Mouse (Mus musculus) heart, adult 2 months (tissue): ENCODE results near the gene Plod2. TPM values are rescaled to one million over a fixed set of nuclear protein-coding genes. Genes with fewer than 3 reads are reported as not detected.

Source experiments
- DNase-seq, 2 experiments: peaks; one replicate each; pipeline ENCODE4 v3.0.0; 2021
- H3K27ac ChIP-seq: fragments of 200-600 bp; 2 replicates; pipeline ENCODE4 v1.8.1; 2022
- H3K27me3 ChIP-seq: fragments of 200-500 bp; 2 replicates; pipeline ENCODE4 v1.6.1; 2012; ENCODE audit warnings: mild to moderate bottlenecking, low read length, inconsistent platforms, mixed read lengths; ENCODE audit not compliant: control insufficient read depth, insufficient read depth
- H3K36me3 ChIP-seq: fragments of 200-500 bp; 2 replicates; pipeline ENCODE4 v1.6.1; 2012; ENCODE audit warnings: low read length, inconsistent platforms; ENCODE audit not compliant: control insufficient read depth, insufficient read depth
- H3K4me1 ChIP-seq: fragments of 200-500 bp; 2 replicates; pipeline ENCODE4 v1.6.1; 2011; ENCODE audit warnings: low read length; ENCODE audit not compliant: control insufficient read depth, insufficient read depth
- H3K4me3 ChIP-seq: fragments of 200-600 bp; 2 replicates; pipeline ENCODE4 v1.8.1; 2022
- H3K79me2 ChIP-seq: fragments of 200-500 bp; replicated peaks from 2 replicates; pipeline ENCODE4 v1.6.1; 2012; ENCODE audit warnings: mild to moderate bottlenecking, inconsistent platforms, low read length, moderate library complexity, mixed read lengths; ENCODE audit not compliant: control insufficient read depth, insufficient read depth
- H3K9ac ChIP-seq: fragments of 200-500 bp; 2 replicates; pipeline ENCODE4 v1.6.1; 2012; ENCODE audit warnings: low read depth, mild to moderate bottlenecking, control low read depth, inconsistent platforms, low read length, mixed read lengths
- CTCF ChIP-seq: fragments of 200-600 bp; IDR thresholded peaks from 2 replicates; pipeline ENCODE4 v1.8.1; 2022; ENCODE audit warnings: antibody characterized with exemption, mild to moderate bottlenecking, moderate library complexity
- EP300 ChIP-seq: fragments of 200-500 bp; IDR thresholded peaks from 2 replicates; pipeline ENCODE4 v1.6.1; 2011; ENCODE audit warnings: low read depth, low read length, control low read depth; ENCODE audit not compliant: insufficient read depth
- POLR2A ChIP-seq: fragments of 200-500 bp; IDR thresholded peaks from 2 replicates; pipeline ENCODE4 v1.6.1; 2011; ENCODE audit warnings: mild to moderate bottlenecking, low read depth, low read length, control low read depth; ENCODE audit not compliant: insufficient read depth
- WGBS: fragments of 180-500 bp; shearing (Covaris S2); methylation state at CpG from one replicate; pipeline ENCODE4 v1.1.7; 2018; 5-methylcytosine and 5-hydroxymethylcytosine counted together
- intact Hi-C: fragments of 180-260 bp; cut with DNase I; formaldehyde crosslinking; loops from one replicate; pipeline ENCODE4 v1.15.1; 2025
- long read RNA-seq: library from polyadenylated mRNA; stranded (forward); transcript quantifications from one replicate; pipeline ENCODE4 v2.0.0, GENCODE M21; 2021
- polyA plus RNA-seq: library from polyadenylated mRNA; depleted of rRNA; stranded (reverse); fragments of >200 nt; gene quantifications from 2 replicates; pipeline ENCODE4 v1.2.3, GENCODE M21; 2012; rRNA removed
- total RNA-seq, 2 experiments: library from RNA; stranded (reverse); gene quantifications; 2 replicates each; pipeline ENCODE4 v1.2.3; 2021

Gene Plod2
- 10 to 100 TPM; 15.8 to 18.9 TPM for total RNA-seq
- polyA plus RNA-seq, result 7.7 and 18.7 TPM in 2 replicates
- long read RNA-seq, transcript Plod2-203 (20 exons, 3,663 nt), result major isoform, 20 of 26 reads
- long read RNA-seq, partial matches to known transcripts, result 1 of 26 reads
- long read RNA-seq, other reads (novel, unspliced or antisense), result 3 of 26 reads

DNA sequence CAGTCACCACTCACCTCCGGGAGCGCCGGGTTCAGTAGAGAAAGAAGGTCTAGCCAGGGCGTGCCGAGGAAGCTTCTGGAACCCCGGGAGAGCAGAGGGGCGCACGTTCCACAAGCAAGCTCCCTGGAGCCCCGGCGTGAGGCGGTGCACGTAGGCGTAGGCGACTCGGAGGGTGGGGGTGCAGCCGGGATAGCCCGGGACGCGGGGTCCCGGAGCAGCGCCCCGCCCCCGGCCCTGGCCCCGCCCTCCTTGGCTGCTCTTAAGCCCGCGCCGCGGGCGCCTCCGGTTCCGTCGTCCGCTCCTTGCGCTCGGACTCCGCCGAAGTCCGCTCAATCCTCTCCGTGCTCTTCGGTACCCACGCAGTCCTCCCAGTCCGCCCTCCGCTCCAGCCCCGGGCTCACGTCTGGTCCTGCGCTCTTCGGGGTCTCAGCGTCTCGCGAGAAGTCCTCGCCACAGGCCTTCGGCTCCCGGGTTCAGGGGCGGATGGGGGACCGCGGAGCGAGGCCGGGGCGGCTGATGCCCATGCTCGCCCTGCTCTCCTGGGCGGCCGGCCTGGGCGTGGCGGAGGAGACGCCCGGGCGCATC, at the start of gene Plod2:
TSS of gene Plod2 (plus strand) at position 247 of the 585 bp plus-strand sequence.
- DNase-seq, result peak; percentile 89 to 90
- H3K36me3 ChIP-seq, result peaks cover 8% of the 10 kb centered on the region
- no peaks in the 10 kb centered on the region for H3K79me2 ChIP-seq
- peak within 1 kb of the TSS; percentile 62 for H3K9ac ChIP-seq
- peak within 1 kb of the TSS; percentile 89 for H3K4me3 ChIP-seq
- under 1% methylated on average over 49 of the region's 67 CpGs for WGBS
- peak within 1 kb of the TSS; percentile 94 for H3K27ac ChIP-seq
- H3K4me1 ChIP-seq, result peaks cover 5% of the 10 kb centered on the region
- TF ChIP-seq CTCF (no peak), POLR2A (peak; percentile 87)
- intact Hi-C loops, result loop anchor here (2.0 to 10.0 kb wide), 5 partner anchors 43 to 325 kb away; partner anchors contain the start of genes Plscr2 and Plscr4
- no peaks in the 10 kb centered on the region for H3K27me3 ChIP-seq

- Histone ChIP-seq H3K27me3 (no peaks in the 10 kb centered on the region), H3K27ac (no peak overlapping the region), H3K36me3 (no peaks in the 10 kb centered on the region), H3K9ac (no peak overlapping the region), H3K4me3 (no peak overlapping the region), H3K79me2 (no peaks in the 10 kb centered on the region), H3K4me1 (no peaks in the 10 kb centered on the region)
- TF ChIP-seq POLR2A, result no peak
- TF ChIP-seq EP300, result 0 out of 2 replicates have a peak, but pooled peaks have one; percentile 81
- TF ChIP-seq CTCF, result peak; percentile 91
- WGBS, result 36% methylated on average over 12 of the region's 12 CpGs
- DNase-seq, result peak; percentile 71 to 90
- intact Hi-C loops, result loop anchor here (1.0 to 5.0 kb wide), 5 partner anchors 43 to 379 kb away; partner anchors contain the start of gene Plod2
These were observed 42.2 kb upstream of the Plod2 start for GRCm38 (mm10) chr9:92499710-92500410.

DNA sequence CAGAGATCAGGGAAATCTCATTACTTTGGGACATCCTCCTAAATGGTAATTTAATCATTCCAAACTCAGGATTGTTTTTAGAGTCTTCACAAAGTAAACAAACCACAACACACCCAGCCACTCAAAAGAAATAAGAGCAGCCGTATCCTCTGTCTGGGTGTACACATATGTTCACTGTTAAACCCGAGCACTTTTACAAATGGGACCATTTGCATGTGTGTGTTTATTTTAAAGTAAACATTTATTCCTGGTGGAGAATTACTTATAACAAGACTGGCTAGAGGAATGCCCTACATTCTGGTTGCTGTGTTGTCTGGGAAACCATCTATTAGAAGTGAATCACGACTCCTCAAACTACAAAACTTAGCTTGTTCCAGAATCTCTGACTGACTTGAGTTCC, 37.8 kb upstream of the Plod2 start:
- Histone ChIP-seq H3K27me3 (no peaks in the 10 kb centered on the region), H3K4me3 (no peak overlapping the region), H3K27ac (no peak overlapping the region), H3K4me1 (no peaks in the 10 kb centered on the region), H3K36me3 (no peaks in the 10 kb centered on the region), H3K9ac (no peak overlapping the region), H3K79me2 (no peaks in the 10 kb centered on the region)
- intact Hi-C loops, result no loop called here
- TF ChIP-seq CTCF (no peak), POLR2A (no peak), EP300 (no peak)
- WGBS, result 72% methylated on average over 3 of the region's 3 CpGs
- DNase-seq, result no peak

GRCm38 (mm10) chr9:92504889-92505288, 37.1 kb upstream of the Plod2 start:
- DNase-seq, result no peak
- Histone ChIP-seq H3K27ac (no peak overlapping the region), H3K79me2 (no peaks in the 10 kb centered on the region), H3K4me3 (no peak overlapping the region), H3K4me1 (no peaks in the 10 kb centered on the region), H3K9ac (no peak overlapping the region), H3K27me3 (no peaks in the 10 kb centered on the region), H3K36me3 (no peaks in the 10 kb centered on the region)
- TF ChIP-seq EP300, result no peak
- no peak for TF ChIP-seq POLR2A
- no peak for TF ChIP-seq CTCF
- intact Hi-C loops, result no loop called here
- WGBS, result 62% methylated on average over 1 of the region's 1 CpGs

DNA sequence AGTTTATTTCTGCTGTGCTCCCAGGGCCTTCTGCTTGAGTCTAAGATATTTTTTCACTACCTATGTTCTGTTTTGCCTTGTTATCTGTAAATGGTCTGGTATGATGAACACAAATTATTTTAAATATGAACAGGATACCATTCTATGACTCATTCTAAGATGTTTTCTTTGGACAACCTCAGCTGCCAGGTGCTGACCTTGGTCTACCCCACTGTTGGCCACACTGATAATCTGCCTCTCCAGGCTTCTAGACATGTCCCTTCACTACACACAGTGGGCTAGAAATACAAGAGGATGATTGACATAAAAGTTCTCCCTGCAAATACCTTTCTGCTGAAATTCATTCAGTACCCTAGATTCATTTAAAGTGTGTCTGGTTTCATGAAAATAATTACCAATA, 30.3 kb upstream of the Plod2 start:
- intact Hi-C loops, result no loop called here
- TF ChIP-seq EP300 (no peak), CTCF (no peak), POLR2A (no peak)
- H3K27ac ChIP-seq, result no peak overlapping the region

DNA sequence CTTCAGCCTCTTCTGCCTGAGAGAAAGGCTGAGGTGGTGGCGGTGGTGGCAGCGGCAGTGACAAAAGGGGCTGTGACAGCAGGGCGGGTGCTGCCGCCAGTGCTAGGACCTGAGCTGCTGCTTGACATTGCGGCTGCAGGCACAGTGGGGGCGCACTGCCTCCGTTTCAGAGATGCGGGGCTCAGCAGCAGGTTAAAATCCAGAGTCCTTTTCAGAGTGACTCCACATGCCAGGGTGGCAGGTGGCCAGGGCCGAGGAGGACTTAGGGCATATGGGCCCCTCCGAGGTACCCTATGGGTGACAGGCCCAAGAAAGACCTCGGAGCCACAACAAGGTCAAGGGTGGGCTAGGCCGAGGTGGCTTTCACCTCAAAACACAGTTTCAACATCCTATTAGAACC, 25.0 kb upstream of the Plod2 start:
- Histone ChIP-seq H3K36me3 (no peaks in the 10 kb centered on the region), H3K4me3 (no peak overlapping the region), H3K27me3 (no peaks in the 10 kb centered on the region), H3K9ac (no peak overlapping the region), H3K79me2 (no peaks in the 10 kb centered on the region), H3K27ac (no peak overlapping the region), H3K4me1 (no peaks in the 10 kb centered on the region)
- WGBS, result 92% methylated on average over 12 of the region's 12 CpGs
- intact Hi-C loops, result no loop called here
- no peak for DNase-seq
- no peak for TF ChIP-seq EP300
- no peak for TF ChIP-seq POLR2A
- TF ChIP-seq CTCF, result no peak

More for the DNA sequence above, 30.3 kb upstream of the Plod2 start:
- Histone ChIP-seq H3K79me2 (no peaks in the 10 kb centered on the region), H3K9ac (no peak overlapping the region), H3K4me3 (no peak overlapping the region), H3K36me3 (no peaks in the 10 kb centered on the region), H3K27me3 (no peaks in the 10 kb centered on the region), H3K4me1 (no peaks in the 10 kb centered on the region)
- no peak for DNase-seq
